Mouse (Mus musculus) c-Kit-positive CD71-positive TER-119-positive erythroid progenitor cells, embryonic 14.5 days (primary cell): ENCODE results near the gene Grb14.

Source experiments
- DNase-seq: peaks from one replicate; pipeline ENCODE4 v3.0.0-alpha.2; 2013; ENCODE audit warnings: low spot score

Grb14 gene

DNA sequence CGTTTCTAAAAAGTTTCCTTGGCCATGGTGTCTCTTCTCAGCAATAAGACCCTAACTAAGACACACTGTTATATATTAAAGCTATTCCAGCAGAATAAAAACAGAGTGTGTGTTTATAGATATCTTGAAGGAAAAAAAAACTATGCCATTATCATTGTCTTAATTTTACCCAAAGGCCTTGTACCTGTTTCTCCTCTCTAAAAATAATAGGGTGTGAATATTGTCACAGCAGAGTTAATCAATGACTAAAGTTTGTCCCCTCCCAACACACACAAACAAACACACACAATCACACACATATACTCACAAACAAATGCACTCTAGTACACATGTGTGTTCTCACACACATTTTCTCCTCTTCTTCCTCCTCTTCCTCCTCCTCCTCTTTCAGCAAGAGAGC is at the start of gene Grb14:
Gene Grb14 (minus strand): TSS at position 101 of the 400 bp plus-strand sequence.
- DNase-seq: no peak

DNA sequence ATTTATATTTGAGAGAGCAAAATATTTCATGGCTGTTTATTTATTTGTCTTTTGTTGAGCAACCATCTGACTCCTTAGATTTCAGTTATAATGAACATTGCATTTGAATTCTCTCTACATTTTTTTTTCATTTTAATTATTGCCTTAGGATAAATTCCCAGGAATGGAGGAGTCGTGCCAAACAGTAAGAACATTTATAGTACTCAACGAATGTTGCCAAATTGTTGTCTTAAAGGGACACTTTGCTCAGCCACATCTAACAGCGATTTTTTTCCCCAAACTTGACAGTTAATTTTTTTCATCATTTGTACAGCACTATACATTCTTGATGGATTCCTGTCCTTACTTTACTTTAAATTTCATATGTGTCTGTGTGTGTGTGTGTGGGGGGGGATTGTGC is 47.4 kb upstream of the Grb14 start:
- no peak for DNase-seq

GRCm38 (mm10) chr2:65053764-65054163 is 29.0 kb upstream of the Grb14 start:
- DNase-seq: no peak

- DNase-seq: no peak
These were observed 27.6 kb upstream of the Grb14 start for GRCm38 (mm10) chr2:65052191-65053012.

DNA sequence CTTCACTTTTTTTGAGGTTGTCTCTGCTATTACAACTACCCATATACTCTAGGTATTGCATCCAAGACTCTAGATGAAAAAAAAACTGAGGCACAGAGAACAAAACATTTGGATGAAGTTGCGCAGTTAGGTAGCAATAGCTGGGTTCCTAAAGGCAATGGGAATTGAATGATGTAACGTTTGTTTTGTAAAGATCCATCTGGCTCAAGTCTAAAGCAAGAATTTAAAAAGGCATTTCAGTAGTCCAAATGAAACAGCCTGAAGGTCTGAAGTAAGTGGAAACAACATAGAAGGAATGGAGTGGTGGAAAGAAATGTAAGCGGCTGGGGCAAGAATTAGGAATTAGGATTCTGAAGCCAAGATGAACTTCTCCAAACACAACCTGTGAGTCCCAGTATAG is 26.0 kb upstream of the Grb14 start:
- DNase-seq: no peak

- no peak for DNase-seq
These were observed 23.6 kb upstream of the Grb14 start for GRCm38 (mm10) chr2:65048234-65049017.

GRCm38 (mm10) chr2:65038164-65038563 is 13.4 kb upstream of the Grb14 start:
- DNase-seq: no peak

DNA sequence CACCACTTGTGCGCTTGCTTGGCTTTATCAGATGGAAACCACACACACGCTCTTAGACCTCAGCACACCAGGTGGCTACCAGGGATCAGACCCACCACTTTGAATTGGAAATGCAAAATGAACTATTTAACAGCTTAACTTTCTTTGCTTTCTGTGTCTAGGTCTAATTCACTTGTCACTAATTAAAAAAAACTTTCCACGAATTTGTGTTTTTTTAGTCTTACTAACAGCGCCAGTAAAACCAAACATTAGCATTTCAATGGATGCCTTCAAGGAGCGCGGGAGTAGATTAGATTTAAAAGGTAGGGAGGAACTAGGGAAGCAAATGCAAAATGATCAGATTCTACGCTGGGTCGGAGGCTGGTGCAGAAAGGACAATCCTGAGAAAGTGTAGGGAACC is 12.8 kb upstream of the Grb14 start:
- DNase-seq: no peak

- DNase-seq: no peak
These were observed 2.2 kb downstream of the Grb14 start for GRCm38 (mm10) chr2:65022363-65023240.

DNA sequence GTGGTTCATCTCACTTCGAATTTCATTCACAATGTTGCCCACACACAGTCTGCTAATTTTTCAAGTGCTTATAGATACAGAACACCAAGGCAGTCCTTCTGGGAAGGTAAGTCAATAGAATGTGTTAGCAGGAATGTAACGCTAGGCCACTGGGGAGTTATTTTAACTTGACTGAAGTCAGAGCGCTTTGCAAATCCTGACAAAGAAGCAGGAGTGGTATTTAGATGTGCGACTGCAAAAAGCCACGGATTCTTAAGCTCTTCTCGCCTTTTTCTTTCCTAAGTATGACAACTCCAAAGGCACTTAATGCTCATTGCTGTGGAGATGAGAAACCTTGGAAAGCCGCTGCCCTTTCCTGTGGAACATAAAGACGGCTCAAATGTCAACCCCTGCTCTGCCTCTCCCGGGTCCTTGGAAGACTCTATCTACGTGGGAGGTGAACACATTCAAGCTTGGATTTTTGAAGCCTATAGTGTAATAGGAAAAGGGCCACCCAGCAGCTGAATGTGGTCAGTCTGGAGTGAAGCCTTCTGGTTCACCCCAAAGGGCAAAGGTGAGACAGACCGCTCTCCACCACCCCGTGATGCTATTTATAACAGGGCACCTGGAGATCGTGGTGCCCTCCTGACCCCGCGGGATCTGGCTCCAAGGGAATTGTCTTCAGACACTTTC is 3.0 kb downstream of the Grb14 start:
- DNase-seq: no peak

DNA sequence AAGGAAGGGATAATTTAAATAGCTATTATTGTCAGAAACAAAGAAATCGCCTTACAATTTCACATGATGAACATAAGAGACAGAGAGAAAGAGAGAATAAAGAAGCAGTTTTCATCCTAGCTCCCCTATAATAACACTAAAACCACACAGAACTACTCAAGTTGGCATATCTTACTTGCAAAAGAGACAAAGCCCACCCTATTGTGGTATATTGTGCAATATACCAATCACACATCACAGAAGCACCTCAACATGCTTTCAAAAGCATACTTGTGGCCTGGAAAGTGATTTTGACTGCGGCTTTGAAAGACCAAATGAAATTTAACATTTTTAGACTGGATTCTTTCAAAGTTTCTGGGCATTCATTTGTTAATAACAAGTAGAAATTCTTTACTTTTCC is 7.4 kb downstream of the Grb14 start:
- no peak for DNase-seq

- DNase-seq: no peak
These were observed 10.2 kb downstream of the Grb14 start for GRCm38 (mm10) chr2:65014552-65014951.

GRCm38 (mm10) chr2:65010105-65010504 is 14.7 kb downstream of the Grb14 start:
- DNase-seq: no peak

DNA sequence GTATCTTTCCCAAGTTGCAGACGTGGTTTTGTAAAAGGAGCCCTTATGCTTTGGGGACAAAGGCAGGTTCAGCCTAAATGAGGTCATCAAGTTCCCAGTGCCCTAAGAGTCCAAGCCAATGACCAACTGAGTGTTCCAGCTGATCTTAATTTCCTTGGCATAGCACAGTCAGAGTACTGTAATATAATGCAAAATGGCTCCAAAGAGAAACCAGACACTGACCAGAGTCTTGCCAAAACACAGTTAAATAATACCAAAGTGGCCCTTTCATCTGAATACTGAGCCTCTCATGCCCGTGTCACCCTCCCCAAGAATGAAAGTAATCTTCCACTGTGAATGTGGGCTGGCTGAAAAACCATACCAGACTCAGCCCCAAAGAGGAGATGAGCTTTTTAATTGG is 17.4 kb downstream of the Grb14 start:
- no peak for DNase-seq

- DNase-seq: no peak
These were observed 19.7 kb downstream of the Grb14 start for GRCm38 (mm10) chr2:65005044-65005443.

DNA sequence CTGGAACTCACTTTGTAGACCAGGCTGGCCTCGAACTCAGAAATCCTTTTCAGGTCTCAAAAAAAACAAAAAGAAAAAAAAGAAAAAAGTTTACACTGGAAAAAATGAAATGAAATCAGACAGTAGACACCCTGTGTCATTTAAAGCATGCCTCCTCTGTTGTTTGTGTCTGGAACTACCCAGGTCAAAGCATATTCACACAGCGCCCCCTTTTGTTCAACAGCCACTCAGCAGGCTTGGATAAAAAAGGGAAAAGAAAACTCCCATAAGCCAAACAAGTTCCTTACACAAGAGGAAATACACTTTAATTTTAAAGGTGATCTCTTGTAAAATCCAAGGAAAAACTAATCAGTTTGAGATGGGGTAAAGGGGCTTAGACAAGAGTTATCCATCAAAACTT is 21.4 kb downstream of the Grb14 start:
- DNase-seq: no peak

GRCm38 (mm10) chr2:65002631-65003030 is 22.2 kb downstream of the Grb14 start:
- DNase-seq: no peak

- no peak for DNase-seq
These were observed 29.7 kb downstream of the Grb14 start for GRCm38 (mm10) chr2:64995048-64995447.

DNA sequence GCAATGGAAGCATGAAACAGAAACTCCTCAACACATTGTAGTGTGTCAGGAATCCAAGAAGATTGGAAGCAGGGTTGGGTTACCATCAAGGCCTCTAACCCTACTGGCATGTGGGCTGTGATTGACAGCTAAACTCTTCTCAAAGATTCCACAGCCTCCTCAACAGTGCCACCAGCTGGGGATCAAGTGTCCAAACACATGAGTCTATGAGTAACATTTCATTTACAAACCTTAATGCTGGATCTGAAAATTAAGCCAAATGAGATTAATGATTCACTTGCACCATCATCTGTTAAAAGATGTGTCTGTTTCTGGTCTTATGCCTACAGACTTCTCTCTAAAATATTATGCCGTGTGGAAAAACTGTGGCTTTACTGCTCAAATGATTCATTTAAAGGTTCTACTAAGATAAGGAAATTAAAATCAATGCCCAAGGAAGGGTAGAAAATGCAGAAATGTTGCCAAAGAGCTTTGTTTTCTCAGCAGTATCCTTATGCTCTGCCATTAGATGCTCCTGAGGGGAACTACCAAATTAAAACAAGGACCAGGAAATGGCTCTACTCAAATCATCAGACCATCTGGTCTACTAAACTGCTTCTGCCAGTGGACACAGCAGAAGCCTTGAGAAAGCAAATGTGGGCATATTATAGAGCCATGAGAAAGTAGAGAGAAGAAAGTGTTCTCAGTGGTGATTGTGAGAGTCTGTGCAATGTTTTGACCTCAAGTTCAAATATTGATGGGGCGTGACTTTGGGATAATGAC is 35.2 kb downstream of the Grb14 start:
- DNase-seq: no peak

GRCm38 (mm10) chr2:64987782-64988181 is 37.0 kb downstream of the Grb14 start:
- DNase-seq: no peak

- no peak for DNase-seq
These were observed 49.2 kb downstream of the Grb14 start for GRCm38 (mm10) chr2:64975546-64975945.
